Mouse (Mus musculus): ENCODE measurements around the gene Krt5. TPM values are rescaled to one million over a fixed set of nuclear protein-coding genes. Genes with fewer than 3 reads are reported as not detected.

Gene Krt5
- polyA plus RNA-seq, 1 experiment from 2014 or later = 504 TPM

- no peak overlapping the region for H3K9ac ChIP-seq (ENCODE audit: low read length)
- no peak for DNase-seq (ENCODE audit: low spot score)
- TF ChIP-seq CTCF (IDR thresholded peaks at IDR 0.05; ENCODE audit: low read depth) (no peak), EP300 (optimal IDR thresholded peaks at IDR 0.05) (no peak)
- H3K9me3 ChIP-seq (ENCODE audit: control insufficient read depth, low read length) = no peaks in the 10 kb centered on the region
- H3K27me3 ChIP-seq (ENCODE audit: control insufficient read depth, insufficient read depth, low read length) = no peaks in the 10 kb centered on the region
- no peak for ATAC-seq (ENCODE audit: low FRiP score, low TSS enrichment)
- WGBS = 63% methylated on average over 5 of the region's 5 CpGs
- H3K4me3 ChIP-seq (ENCODE audit: low read depth, low read length) = no peak overlapping the region
- H3K27ac ChIP-seq (replicated peaks) = peak overlapping the region; percentile 56
- H3K36me3 ChIP-seq (ENCODE audit: control insufficient read depth, insufficient read depth, low read length) = no peaks in the 10 kb centered on the region
- H3K4me1 ChIP-seq (replicated peaks; ENCODE audit: control insufficient read depth, insufficient read depth) = no peaks in the 10 kb centered on the region
- H3K4me2 ChIP-seq (replicated peaks; ENCODE audit: low read depth) = no peak overlapping the region
Measured at GRCm38 (mm10) chr15:101714356-101714755, 1.7 kb upstream of the Krt5 start.

GRCm38 (mm10) chr15:101713731-101714130 lies 1.0 kb upstream of the Krt5 start:
- 49% methylated on average over 8 of the region's 8 CpGs for WGBS
- peak overlapping the region; percentile 76 for H3K27ac ChIP-seq (replicated peaks)
- H3K36me3 ChIP-seq (ENCODE audit: control insufficient read depth, insufficient read depth, low read length) = no peaks in the 10 kb centered on the region
- H3K4me1 ChIP-seq (replicated peaks; ENCODE audit: control insufficient read depth, insufficient read depth) = no peaks in the 10 kb centered on the region
- peak; percentile 54 for DNase-seq (ENCODE audit: low spot score)
- H3K4me3 ChIP-seq (ENCODE audit: low read depth, low read length) = no peak overlapping the region
- H3K4me2 ChIP-seq (replicated peaks; ENCODE audit: low read depth) = no peak overlapping the region
- no peaks in the 10 kb centered on the region for H3K27me3 ChIP-seq (ENCODE audit: control insufficient read depth, insufficient read depth, low read length)
- no peaks in the 10 kb centered on the region for H3K9me3 ChIP-seq (ENCODE audit: control insufficient read depth, low read length)
- TF ChIP-seq CTCF (IDR thresholded peaks at IDR 0.05; ENCODE audit: low read depth) = peak; percentile 19; the same call in 1 of the 2 replicates
- TF ChIP-seq EP300 (optimal IDR thresholded peaks at IDR 0.05) = no peak
- H3K9ac ChIP-seq (ENCODE audit: low read length) = no peak overlapping the region
- peak; percentile 71 for ATAC-seq (ENCODE audit: low FRiP score, low TSS enrichment)

- ATAC-seq (ENCODE audit: low FRiP score, low TSS enrichment) (no peak), DNase-seq (ENCODE audit: low spot score) (peak; percentile 22)
- WGBS = 61% methylated on average over 11 of the region's 11 CpGs
Measured at GRCm38 (mm10) chr15:101708683-101709082, 4.0 kb downstream of the Krt5 start.

GRCm38 (mm10) chr15:101707454-101707853 lies 5.2 kb downstream of the Krt5 start:
- Histone ChIP-seq H3K36me3 (ENCODE audit: control insufficient read depth, insufficient read depth, low read length) (no peaks in the 10 kb centered on the region), H3K9me3 (ENCODE audit: control insufficient read depth, low read length) (no peaks in the 10 kb centered on the region), H3K9ac (ENCODE audit: low read length) (no peak overlapping the region), H3K4me3 (ENCODE audit: low read depth, low read length) (no peak overlapping the region), H3K4me1 (replicated peaks; ENCODE audit: control insufficient read depth, insufficient read depth) (no peaks in the 10 kb centered on the region), H3K27ac (replicated peaks) (no peak overlapping the region), H3K27me3 (ENCODE audit: control insufficient read depth, insufficient read depth, low read length) (no peaks in the 10 kb centered on the region), H3K4me2 (replicated peaks; ENCODE audit: low read depth) (no peak overlapping the region)
- DNase-seq (ENCODE audit: low spot score) (peak; percentile 8), ATAC-seq (ENCODE audit: low FRiP score, low TSS enrichment) (no peak)
- 83% methylated on average over 9 of the region's 9 CpGs for WGBS
- TF ChIP-seq EP300 (optimal IDR thresholded peaks at IDR 0.05) = no peak
- TF ChIP-seq CTCF (IDR thresholded peaks at IDR 0.05; ENCODE audit: low read depth) = no peak

More at GRCm38 (mm10) chr15:101708683-101709082, 4.0 kb downstream of the Krt5 start:
- Histone ChIP-seq H3K27ac (replicated peaks) (no peak overlapping the region), H3K4me2 (replicated peaks; ENCODE audit: low read depth) (no peak overlapping the region), H3K27me3 (ENCODE audit: control insufficient read depth, insufficient read depth, low read length) (no peaks in the 10 kb centered on the region), H3K36me3 (ENCODE audit: control insufficient read depth, insufficient read depth, low read length) (no peaks in the 10 kb centered on the region), H3K4me3 (ENCODE audit: low read depth, low read length) (no peak overlapping the region), H3K9ac (ENCODE audit: low read length) (no peak overlapping the region), H3K4me1 (replicated peaks; ENCODE audit: control insufficient read depth, insufficient read depth) (no peaks in the 10 kb centered on the region), H3K9me3 (ENCODE audit: control insufficient read depth, low read length) (no peaks in the 10 kb centered on the region)
- TF ChIP-seq CTCF (IDR thresholded peaks at IDR 0.05; ENCODE audit: low read depth) (peak; percentile 51), EP300 (optimal IDR thresholded peaks at IDR 0.05) (no peak)

- H3K9me3 ChIP-seq (ENCODE audit: control insufficient read depth, low read length) = no peaks in the 10 kb centered on the region
- TF ChIP-seq EP300 (optimal IDR thresholded peaks at IDR 0.05) (no peak), CTCF (IDR thresholded peaks at IDR 0.05; ENCODE audit: low read depth) (peak; percentile 69)
Measured at GRCm38 (mm10) chr15:101704066-101704465, 8.6 kb downstream of the Krt5 start.

GRCm38 (mm10) chr15:101702380-101702779 lies 10.3 kb downstream of the Krt5 start:
- no peak overlapping the region for H3K4me2 ChIP-seq (replicated peaks; ENCODE audit: low read depth)
- H3K9me3 ChIP-seq (ENCODE audit: control insufficient read depth, low read length) = no peaks in the 10 kb centered on the region
- H3K9ac ChIP-seq (ENCODE audit: low read length) = no peak overlapping the region
- H3K27me3 ChIP-seq (ENCODE audit: control insufficient read depth, insufficient read depth, low read length) = no peaks in the 10 kb centered on the region
- H3K4me1 ChIP-seq (replicated peaks; ENCODE audit: control insufficient read depth, insufficient read depth) = no peaks in the 10 kb centered on the region
- no peak overlapping the region for H3K4me3 ChIP-seq (ENCODE audit: low read depth, low read length)
- no peak for ATAC-seq (ENCODE audit: low FRiP score, low TSS enrichment)
- no peak overlapping the region for H3K27ac ChIP-seq (replicated peaks)
- no peak for TF ChIP-seq EP300 (optimal IDR thresholded peaks at IDR 0.05)
- TF ChIP-seq CTCF (IDR thresholded peaks at IDR 0.05; ENCODE audit: low read depth) = no peak
- 40% methylated on average over 2 of the region's 2 CpGs for whole genome bisulfite sequencing
- DNase-seq (ENCODE audit: low spot score) = peak; percentile 6
- H3K36me3 ChIP-seq (ENCODE audit: control insufficient read depth, insufficient read depth, low read length) = no peaks in the 10 kb centered on the region

More at GRCm38 (mm10) chr15:101704066-101704465, 8.6 kb downstream of the Krt5 start:
- Histone ChIP-seq H3K27ac (replicated peaks) (no peak overlapping the region), H3K4me1 (replicated peaks; ENCODE audit: control insufficient read depth, insufficient read depth) (no peaks in the 10 kb centered on the region), H3K4me2 (replicated peaks; ENCODE audit: low read depth) (no peak overlapping the region), H3K27me3 (ENCODE audit: control insufficient read depth, insufficient read depth, low read length) (no peaks in the 10 kb centered on the region), H3K4me3 (ENCODE audit: low read depth, low read length) (no peak overlapping the region), H3K36me3 (ENCODE audit: control insufficient read depth, insufficient read depth, low read length) (no peaks in the 10 kb centered on the region), H3K9ac (ENCODE audit: low read length) (no peak overlapping the region)
- 71% methylated on average over 4 of the region's 4 CpGs for WGBS
- ATAC-seq (ENCODE audit: low FRiP score, low TSS enrichment) (no peak), DNase-seq (ENCODE audit: low spot score) (peak; percentile 17)
